Mouse (Mus musculus): ENCODE measurements around the gene Lrrtm4.

DNA sequence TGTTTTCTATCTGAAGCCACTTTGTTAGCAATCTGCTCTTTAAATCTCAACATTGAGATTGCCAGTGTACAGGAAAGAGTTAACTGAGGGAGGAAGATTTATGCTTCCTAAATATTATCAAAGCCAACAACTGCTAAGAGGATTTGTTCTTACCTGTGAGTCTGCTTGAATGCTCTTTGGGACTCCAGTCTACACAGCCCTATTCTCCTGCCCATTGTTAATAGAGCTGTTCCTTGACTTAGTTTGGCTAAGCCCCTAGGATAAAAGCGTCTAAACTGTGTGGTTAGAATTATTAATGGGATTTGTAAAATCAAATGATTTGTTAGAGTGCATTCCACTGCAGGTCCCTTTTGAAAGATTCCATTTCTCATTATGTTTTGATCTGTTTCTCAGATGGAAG lies 168.1 kb downstream of the Lrrtm4 start:
- TF ChIP-seq CTCF (IDR thresholded peaks at IDR 0.05; ENCODE audit: low read depth) (no peak), EP300 (IDR thresholded peaks at IDR 0.05; ENCODE audit: low read depth) (no peak)
